Mouse (Mus musculus) midbrain, postnatal 0 days (tissue): ENCODE data around the gene Erp27. TPM values are rescaled to one million over a fixed set of nuclear protein-coding genes. Genes with fewer than 3 reads are reported as not detected.
"Not testable (repeated sequence)": the region's sequence is repeated elsewhere in the genome, so short reads cannot be mapped to it uniquely, and the experiment has no call there.

Source experiments
- ATAC-seq: fragments of 200-750 bp; cut with Nextera tagmentation; 2 replicates; pipeline ENCODE4 v1.8.0; 2017; ENCODE audit warnings: moderate number of reproducible peaks, mild to moderate bottlenecking, moderate TSS enrichment, moderate library complexity; ENCODE audit not compliant: low FRiP score
- DNase-seq: peaks from one replicate; pipeline ENCODE4 v3.0.0-alpha.2; 2015; ENCODE audit warnings: low spot score
- H3K27ac ChIP-seq: fragments of 300-500 bp; sonication (generic); 2 replicates; pipeline ENCODE4 v1.5.1; 2014; ENCODE audit warnings: low read depth, mild to moderate bottlenecking, low read length, mixed read lengths
- H3K27me3 ChIP-seq: fragments of 300-500 bp; sonication (generic); 2 replicates; pipeline ENCODE4 v1.6.1; 2014; ENCODE audit warnings: low read length, control low read depth, mixed read lengths; ENCODE audit not compliant: insufficient read depth
- H3K36me3 ChIP-seq: fragments of 300-500 bp; sonication (generic); 2 replicates; pipeline ENCODE4 v1.6.1; 2014; ENCODE audit warnings: low read length, control low read depth, mixed read lengths; ENCODE audit not compliant: insufficient read depth
- H3K4me1 ChIP-seq: fragments of 300-500 bp; sonication (generic); 2 replicates; pipeline ENCODE4 v1.6.1; 2014; ENCODE audit warnings: mild to moderate bottlenecking, control low read depth, antibody characterized with exemption, low read length, mixed read lengths; ENCODE audit not compliant: insufficient read depth
- H3K4me2 ChIP-seq: fragments of 300-500 bp; sonication (generic); 2 replicates; pipeline ENCODE4 v1.6.1; 2014; ENCODE audit warnings: low read depth, mild to moderate bottlenecking, low read length, mixed read lengths; ENCODE audit not compliant: poor library complexity, severe bottlenecking
- H3K4me3 ChIP-seq: fragments of 300-500 bp; sonication (generic); 2 replicates; pipeline ENCODE4 v1.5.1; 2014; ENCODE audit warnings: low read depth, mild to moderate bottlenecking, low read length, moderate library complexity
- H3K9ac ChIP-seq: fragments of 300-500 bp; sonication (generic); replicated peaks from 2 replicates; pipeline ENCODE4 v1.6.1; 2014; ENCODE audit warnings: mild to moderate bottlenecking, low read length, moderate library complexity, mixed read lengths; ENCODE audit not compliant: poor library complexity, severe bottlenecking
- H3K9me3 ChIP-seq: fragments of 300-500 bp; sonication (generic); 2 replicates; pipeline ENCODE4 v1.6.1; 2016; ENCODE audit warnings: low read length, control low read depth
- CTCF ChIP-seq: IDR thresholded peaks from 2 replicates; pipeline ENCODE4 v1.5.1; 2016; ENCODE audit warnings: antibody characterized with exemption, mild to moderate bottlenecking
- WGBS: fragments of 180-500 bp; shearing (Covaris S2); extraction: QIAGEN DNeasy Blood & Tissue Kit; methylation state at CpG from one replicate; pipeline ENCODE4 v1.1.7; 2014; 5-methylcytosine and 5-hydroxymethylcytosine counted together
- polyA plus RNA-seq: library from polyadenylated mRNA; unstranded; fragments of >200 nt; fragmentation: Nextera tagmentation; extraction: Ambion mirVana; gene quantifications from 2 replicates; pipeline ENCODE4 v1.2.1, GENCODE M21; 2015
- total RNA-seq: library from RNA; depleted of rRNA; stranded (reverse); fragments of >200 nt; gene quantifications from 2 replicates; pipeline ENCODE4 v1.2.3, GENCODE M21; 2014

Erp27 gene
- total and polyA plus RNA-seq, 2 experiments from 2014 or later, result not detected

GRCm38 (mm10) chr6:136889554-136889953 is 32.4 kb downstream of the Erp27 start:
- H3K4me3 ChIP-seq, result no peak overlapping the region
- no peak for TF ChIP-seq CTCF
- no peaks in the 10 kb centered on the region for H3K27me3 ChIP-seq
- no peak overlapping the region for H3K4me2 ChIP-seq
- no peaks in the 10 kb centered on the region for H3K36me3 ChIP-seq
- no peak overlapping the region for H3K9ac ChIP-seq
- no peak overlapping the region for H3K27ac ChIP-seq
- no peak for ATAC-seq
- no peak for DNase-seq
- H3K9me3 ChIP-seq, result no peaks in the 10 kb centered on the region
- no peaks in the 10 kb centered on the region for H3K4me1 ChIP-seq
- WGBS, result 95% methylated on average over 6 of the region's 6 CpGs

- H3K27me3 ChIP-seq, result no peaks in the 10 kb centered on the region
- no peak for TF ChIP-seq CTCF
- H3K4me1 ChIP-seq, result no peaks in the 10 kb centered on the region
- no peak overlapping the region for H3K4me2 ChIP-seq
- no peaks in the 10 kb centered on the region for H3K36me3 ChIP-seq
- no peaks in the 10 kb centered on the region for H3K9me3 ChIP-seq
- H3K4me3 ChIP-seq, result no peak overlapping the region
- no peak overlapping the region for H3K9ac ChIP-seq
- 87% methylated on average over 6 of the region's 6 CpGs for WGBS
- H3K27ac ChIP-seq, result no peak overlapping the region
- ATAC-seq, result no peak
- no peak for DNase-seq
Measured at GRCm38 (mm10) chr6:136889067-136889466, 32.9 kb downstream of the Erp27 start.

- Histone ChIP-seq H3K4me1 (no peaks in the 10 kb centered on the region), H3K27ac (no peak overlapping the region), H3K9ac (no peak overlapping the region), H3K9me3 (no peaks in the 10 kb centered on the region), H3K36me3 (no peaks in the 10 kb centered on the region), H3K4me2 (no peak overlapping the region), H3K4me3 (no peak overlapping the region), H3K27me3 (no peaks in the 10 kb centered on the region)
- ATAC-seq (no peak), DNase-seq (no peak)
- TF ChIP-seq CTCF, result no peak
- WGBS, result 78% methylated on average over 9 of the region's 9 CpGs
Measured at GRCm38 (mm10) chr6:136887854-136888253, 34.1 kb downstream of the Erp27 start.

- not testable (repeated sequence) for DNase-seq
Measured at GRCm38 (mm10) chr6:136884766-136885165, 37.2 kb downstream of the Erp27 start.

GRCm38 (mm10) chr6:136883961-136884360 is 38.0 kb downstream of the Erp27 start:
- Histone ChIP-seq H3K9ac (no peak overlapping the region), H3K27ac (no peak overlapping the region), H3K4me1 (no peaks in the 10 kb centered on the region), H3K27me3 (no peaks in the 10 kb centered on the region), H3K36me3 (no peaks in the 10 kb centered on the region), H3K9me3 (no peaks in the 10 kb centered on the region), H3K4me2 (no peak overlapping the region), H3K4me3 (no peak overlapping the region)
- TF ChIP-seq CTCF, result no peak
- WGBS, result 93% methylated on average over 6 of the region's 6 CpGs
- ATAC-seq (no peak), DNase-seq (no peak)

More at GRCm38 (mm10) chr6:136884766-136885165, 37.2 kb downstream of the Erp27 start:
- not testable (repeated sequence) for ATAC-seq, H3K9ac ChIP-seq, H3K36me3 ChIP-seq, H3K4me3 ChIP-seq, H3K27ac ChIP-seq, H3K4me1 ChIP-seq, H3K27me3 ChIP-seq, H3K9me3 ChIP-seq, H3K4me2 ChIP-seq
- WGBS, result 38% methylated on average over 1 of the region's 1 CpGs

GRCm38 (mm10) chr6:136883431-136883915 is 38.5 kb downstream of the Erp27 start:
- no peaks in the 10 kb centered on the region for H3K9me3 ChIP-seq
- H3K27me3 ChIP-seq, result no peaks in the 10 kb centered on the region
- H3K4me1 ChIP-seq, result no peaks in the 10 kb centered on the region
- no peak overlapping the region for H3K4me2 ChIP-seq
- no peak for TF ChIP-seq CTCF
- no peaks in the 10 kb centered on the region for H3K36me3 ChIP-seq
- WGBS, result 72% methylated on average over 3 of the region's 3 CpGs
- no peak for DNase-seq
- H3K9ac ChIP-seq, result no peak overlapping the region
- H3K27ac ChIP-seq, result no peak overlapping the region
- ATAC-seq, result no peak
- no peak overlapping the region for H3K4me3 ChIP-seq
